Mouse (Mus musculus) lung, adult 2 months (tissue): ENCODE results near the gene Kynu. TPM values are rescaled to one million over a fixed set of nuclear protein-coding genes. Genes with fewer than 3 reads are reported as not detected.
A peak's percentile ranks its signal among the peaks of the same experiment; 100 is the strongest.

Experiments
- DNase-seq: peaks from one replicate; pipeline ENCODE4 v3.0.0; 2022
- H3K4me1 ChIP-seq: fragments of 200-500 bp; 2 replicates; pipeline ENCODE4 v1.6.1; 2011; ENCODE audit warnings: low read length; ENCODE audit not compliant: control insufficient read depth, insufficient read depth
- H3K4me3 ChIP-seq: fragments of 200-500 bp; replicated peaks from 2 replicates; pipeline ENCODE3; 2011; ENCODE audit warnings: low read depth, mild to moderate bottlenecking, control low read depth, low read length; ENCODE audit errors: extremely low read depth
- CTCF ChIP-seq: fragments of 200-500 bp; IDR thresholded peaks from 2 replicates; pipeline ENCODE4 v1.5.1; 2011; ENCODE audit warnings: mild to moderate bottlenecking, low read length, control low read depth; ENCODE audit not compliant: insufficient read depth
- POLR2A ChIP-seq: fragments of 200-500 bp; IDR thresholded peaks from 2 replicates; pipeline ENCODE4 v1.6.1; 2011; ENCODE audit warnings: low read depth, mild to moderate bottlenecking, control low read depth, low read length, borderline replicate concordance; ENCODE audit errors: extremely low read depth
- WGBS: fragments of 180-500 bp; shearing (Covaris S2); methylation state at CpG from one replicate; pipeline ENCODE4 v1.1.7; 2018; 5-methylcytosine and 5-hydroxymethylcytosine counted together
- polyA plus RNA-seq: library from polyadenylated mRNA; depleted of rRNA; stranded (reverse); fragments of >200 nt; gene quantifications from 2 replicates; pipeline ENCODE4 v1.2.3, GENCODE M21; 2012

Gene Kynu
- polyA plus RNA-seq, 1 experiment: 0.85 TPM

DNA sequence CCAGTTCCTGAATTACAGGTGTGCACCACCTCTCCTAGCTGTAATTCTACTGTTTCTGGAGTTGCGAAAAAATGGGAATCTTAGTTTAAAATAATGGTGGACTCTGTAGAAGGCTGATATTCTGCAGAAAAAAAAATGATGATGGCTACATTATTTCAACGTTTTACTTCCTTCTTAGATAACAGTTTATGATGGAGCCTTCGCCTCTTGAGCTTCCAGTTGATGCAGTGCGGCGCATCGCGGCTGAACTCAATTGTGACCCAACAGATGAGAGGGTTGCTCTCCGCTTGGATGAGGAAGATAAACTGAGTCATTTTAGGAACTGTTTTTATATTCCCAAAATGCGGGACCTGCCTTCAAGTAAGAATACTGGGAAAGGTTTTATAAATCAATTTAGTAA lies 7.7 kb downstream of the Kynu start:
- no peak for DNase-seq
- TF ChIP-seq POLR2A: no peak
- no peak for TF ChIP-seq CTCF
- Histone ChIP-seq H3K4me3 (no peak overlapping the region), H3K4me1 (no peaks in the 10 kb centered on the region)
- WGBS: 88% methylated on average over 9 of the region's 9 CpGs

DNA sequence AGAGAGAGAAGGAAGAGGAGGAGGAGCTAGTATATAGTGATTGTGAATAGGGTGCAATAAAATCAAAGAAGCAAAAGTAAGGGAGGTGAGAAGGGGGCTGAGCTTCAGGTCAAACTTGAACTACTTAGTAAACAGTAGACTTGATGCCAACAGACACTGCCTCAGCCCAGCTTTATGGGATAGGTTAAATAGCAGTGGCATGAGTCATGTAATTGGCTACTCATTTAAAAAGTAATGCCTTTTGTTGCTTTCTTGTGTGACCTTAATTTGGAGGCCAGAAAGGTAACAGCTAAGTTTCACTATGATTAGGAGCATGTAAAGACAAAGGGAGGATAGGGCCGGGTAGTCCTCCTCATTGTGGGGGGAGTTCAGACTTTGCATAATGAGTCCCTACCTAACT lies 13.3 kb downstream of the Kynu start:
- 67% methylated on average over 1 of the region's 1 CpGs for WGBS
- DNase-seq: no peak
- TF ChIP-seq CTCF: no peak
- TF ChIP-seq POLR2A: no peak

DNA sequence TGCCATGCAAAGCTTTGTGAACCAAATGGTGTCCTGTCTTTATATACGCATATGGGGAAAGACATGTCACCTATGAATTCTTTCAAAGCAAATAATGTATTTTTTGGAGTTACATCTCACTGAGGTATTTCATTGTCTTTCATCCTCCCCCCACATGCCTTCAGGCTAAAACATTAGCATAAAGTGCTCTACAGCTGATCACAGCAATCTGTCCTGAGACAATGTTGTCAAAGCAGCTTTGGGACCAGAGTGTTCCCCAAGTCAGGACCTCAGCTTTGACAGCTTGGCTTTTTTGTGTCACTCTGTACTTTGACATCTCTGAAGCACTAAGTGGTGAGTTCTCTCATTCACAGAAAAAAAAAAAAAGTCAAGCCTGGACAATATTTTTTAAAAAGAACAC lies 18.4 kb downstream of the Kynu start:
- no peak for DNase-seq
- Histone ChIP-seq H3K4me3 (no peak overlapping the region), H3K4me1 (no peaks in the 10 kb centered on the region)
- WGBS: 96% methylated on average over 1 of the region's 1 CpGs
- no peak for TF ChIP-seq POLR2A
- TF ChIP-seq CTCF: no peak

More for the DNA sequence above, 13.3 kb downstream of the Kynu start:
- Histone ChIP-seq H3K4me1 (no peaks in the 10 kb centered on the region), H3K4me3 (no peak overlapping the region)

DNA sequence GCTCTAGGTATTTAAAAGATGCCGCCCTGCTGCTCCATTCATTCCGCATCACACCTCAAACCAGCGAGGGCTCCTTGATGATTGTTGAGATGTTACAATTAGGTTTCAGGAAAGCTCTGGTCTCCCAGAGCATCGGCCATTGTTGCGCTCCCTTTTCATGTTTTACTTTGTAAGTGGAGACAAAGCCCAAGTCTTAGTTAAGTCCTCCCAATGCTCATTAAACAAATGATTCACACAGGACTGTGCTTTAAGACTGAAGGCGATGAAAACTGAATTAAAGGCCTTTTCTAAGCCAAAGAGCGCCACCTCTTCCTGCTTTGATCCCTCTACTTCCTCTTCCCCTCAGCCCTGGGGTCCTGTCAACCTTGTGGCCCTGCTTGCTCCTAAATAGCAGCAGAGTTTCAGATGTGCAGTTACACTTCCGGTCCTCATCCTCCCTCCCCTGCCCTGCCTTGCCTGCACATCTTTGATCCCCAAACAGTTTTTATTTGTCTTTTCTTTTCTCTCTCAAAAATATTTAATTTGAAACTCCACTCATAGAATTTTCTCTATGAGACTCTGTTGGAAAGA lies 28.2 kb downstream of the Kynu start:
- 74% methylated on average over 8 of the region's 8 CpGs for WGBS
- no peak overlapping the region for H3K4me3 ChIP-seq
- no peak for DNase-seq
- no peaks in the 10 kb centered on the region for H3K4me1 ChIP-seq
- TF ChIP-seq CTCF (no peak), POLR2A (no peak)

DNA sequence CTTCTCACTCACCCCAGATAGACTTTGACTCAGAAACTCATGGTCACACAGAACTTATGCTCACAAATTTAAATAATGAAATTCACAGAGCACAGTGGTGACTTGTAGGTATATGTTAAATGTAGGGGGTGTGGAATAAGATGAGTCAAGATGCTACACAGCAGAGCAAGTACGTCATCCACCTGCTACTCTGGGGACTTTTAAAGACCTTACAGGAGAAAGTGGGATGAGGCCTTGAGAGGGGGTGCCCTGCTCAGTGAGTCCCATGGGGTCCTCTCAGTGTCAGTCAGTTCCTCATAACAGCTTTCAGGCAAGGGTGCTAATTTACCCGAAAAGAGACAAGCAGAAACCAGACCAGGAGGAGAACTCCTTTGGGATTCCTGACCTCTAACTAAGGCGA lies 30.4 kb downstream of the Kynu start:
- H3K4me1 ChIP-seq: no peaks in the 10 kb centered on the region
- DNase-seq: no peak
- WGBS: 79% methylated on average over 3 of the region's 3 CpGs
- TF ChIP-seq CTCF: no peak
- TF ChIP-seq POLR2A: no peak
- H3K4me3 ChIP-seq: no peak overlapping the region

DNA sequence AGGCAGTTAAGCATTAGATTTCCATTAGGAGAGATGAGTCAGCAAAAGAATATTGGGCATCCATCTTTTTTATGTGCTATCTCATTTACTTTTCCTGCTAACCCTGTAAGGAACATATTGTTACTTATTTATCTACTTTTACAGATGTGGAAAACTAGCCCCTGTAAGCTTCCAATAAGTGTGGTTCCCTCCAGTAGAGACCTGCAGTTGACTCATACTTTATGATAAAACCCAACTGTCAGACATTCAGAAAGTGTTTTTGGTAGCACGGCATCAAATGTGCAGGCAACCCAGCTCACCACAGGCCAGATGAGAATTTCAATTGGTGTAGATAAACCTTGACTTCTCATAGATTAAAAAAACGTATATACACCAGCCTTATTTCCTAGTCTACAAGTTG lies 32.7 kb downstream of the Kynu start:
- 53% methylated on average over 2 of the region's 2 CpGs for WGBS
- no peak for TF ChIP-seq POLR2A
- TF ChIP-seq CTCF: no peak
- H3K4me1 ChIP-seq: no peaks in the 10 kb centered on the region
- DNase-seq: no peak
- no peak overlapping the region for H3K4me3 ChIP-seq

DNA sequence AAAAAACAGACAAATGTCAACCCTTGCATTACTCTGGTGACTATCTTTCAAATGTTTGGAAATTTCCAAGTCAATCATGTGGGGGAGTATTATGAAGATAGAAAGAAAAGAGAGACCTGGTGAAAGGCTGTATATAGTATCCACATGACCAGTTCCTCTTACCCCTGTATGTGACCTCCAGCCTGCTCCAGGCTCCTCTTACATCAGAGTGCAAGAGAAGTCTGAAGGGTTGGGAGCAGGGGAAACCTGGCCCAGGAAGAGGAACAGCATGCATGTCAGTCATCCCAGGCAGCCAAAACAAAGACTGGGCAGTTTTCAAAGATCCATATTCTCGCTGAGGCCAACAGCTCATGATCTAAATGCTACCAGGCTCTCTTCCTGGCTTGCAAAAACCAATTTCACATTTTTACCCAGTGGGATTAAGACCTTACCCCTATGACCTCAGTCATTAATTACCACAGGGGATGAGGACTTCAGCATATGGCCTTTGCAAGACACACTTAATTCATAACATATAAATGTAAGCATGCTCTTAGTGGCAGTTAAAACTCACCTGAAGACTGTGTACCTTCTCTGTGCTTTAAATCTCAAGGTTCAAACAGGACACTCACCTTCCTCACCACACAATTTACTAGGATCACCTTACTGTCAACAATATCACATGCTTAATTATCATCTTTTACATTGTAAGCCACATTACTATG lies 37.0 kb downstream of the Kynu start:
- TF ChIP-seq CTCF (no peak), POLR2A (no peak)
- no peak for DNase-seq

DNA sequence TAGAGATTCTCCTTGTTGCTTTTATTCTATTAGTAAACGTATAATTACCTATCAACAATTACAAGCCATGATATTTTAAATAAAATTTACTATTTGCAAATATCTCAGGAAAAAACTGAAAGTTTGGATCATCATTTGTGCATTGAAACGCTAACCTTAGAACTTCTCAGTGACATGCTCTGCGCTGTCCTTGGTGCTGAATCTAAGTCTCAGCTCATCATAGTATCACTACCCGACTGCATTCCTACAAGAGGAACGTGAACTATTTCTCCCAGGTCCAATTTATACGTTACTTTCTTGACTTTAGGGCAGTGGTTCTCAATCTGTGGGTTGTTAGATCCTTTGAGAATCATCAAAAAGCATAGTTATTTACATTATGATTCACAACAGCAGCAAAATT lies 58.4 kb downstream of the Kynu start:
- no peak for TF ChIP-seq POLR2A
- no peak for TF ChIP-seq CTCF
- Histone ChIP-seq H3K4me1 (no peaks in the 10 kb centered on the region), H3K4me3 (no peak overlapping the region)
- DNase-seq: no peak
- 6% methylated on average over 6 of the region's 6 CpGs for WGBS

More for the DNA sequence above, 37.0 kb downstream of the Kynu start:
- WGBS: 68% methylated on average over 1 of the region's 1 CpGs
- H3K4me1 ChIP-seq: no peaks in the 10 kb centered on the region
- H3K4me3 ChIP-seq: no peak overlapping the region

DNA sequence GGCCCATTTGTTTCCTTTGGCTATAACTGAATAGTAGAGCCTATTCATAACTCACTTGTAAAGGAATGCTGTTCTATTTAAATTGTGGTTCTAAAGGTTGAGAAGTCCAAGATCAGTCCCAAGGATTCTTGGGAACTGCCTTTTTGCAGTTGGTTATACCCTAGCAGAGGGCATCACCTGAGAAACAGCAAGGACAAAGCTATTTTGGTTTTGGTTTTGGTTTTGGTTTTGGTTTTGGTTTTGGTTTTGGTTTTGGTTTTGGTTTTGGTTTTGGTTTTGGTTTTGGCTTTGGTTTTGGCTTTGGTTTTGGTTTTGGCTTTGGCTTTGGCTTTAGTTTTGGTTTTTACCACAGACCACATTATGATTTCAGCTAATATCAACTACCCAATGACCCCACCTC lies 66.0 kb downstream of the Kynu start:
- no peak for DNase-seq
- Histone ChIP-seq H3K4me1 (no peaks in the 10 kb centered on the region), H3K4me3 (no peak overlapping the region)
- no peak for TF ChIP-seq POLR2A
- TF ChIP-seq CTCF: no peak

DNA sequence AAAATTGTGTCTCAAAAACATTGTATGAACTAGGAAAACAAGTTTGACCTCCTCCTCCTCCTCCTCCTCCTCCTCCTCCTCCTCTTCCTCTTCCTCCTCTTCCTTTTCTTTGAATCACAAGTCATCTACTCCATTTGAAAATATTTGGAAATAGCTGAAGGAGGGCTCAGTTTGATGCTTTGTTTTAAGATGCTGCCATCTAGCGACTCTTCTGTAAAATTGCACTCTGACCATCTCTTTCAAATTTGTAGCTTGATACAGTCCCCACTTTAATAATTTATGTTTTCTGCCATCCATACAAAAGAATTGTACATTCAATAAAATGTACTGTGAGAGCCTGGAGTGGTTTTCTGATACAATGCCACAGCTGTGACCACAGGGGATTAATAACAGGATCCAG lies 67.7 kb downstream of the Kynu start:
- H3K4me3 ChIP-seq: no peak overlapping the region
- WGBS: 0% methylated on average over 1 of the region's 1 CpGs
- no peaks in the 10 kb centered on the region for H3K4me1 ChIP-seq
- DNase-seq: no peak
- TF ChIP-seq CTCF (peak; percentile 23; the same call in 1 of the 2 replicates), POLR2A (no peak)

DNA sequence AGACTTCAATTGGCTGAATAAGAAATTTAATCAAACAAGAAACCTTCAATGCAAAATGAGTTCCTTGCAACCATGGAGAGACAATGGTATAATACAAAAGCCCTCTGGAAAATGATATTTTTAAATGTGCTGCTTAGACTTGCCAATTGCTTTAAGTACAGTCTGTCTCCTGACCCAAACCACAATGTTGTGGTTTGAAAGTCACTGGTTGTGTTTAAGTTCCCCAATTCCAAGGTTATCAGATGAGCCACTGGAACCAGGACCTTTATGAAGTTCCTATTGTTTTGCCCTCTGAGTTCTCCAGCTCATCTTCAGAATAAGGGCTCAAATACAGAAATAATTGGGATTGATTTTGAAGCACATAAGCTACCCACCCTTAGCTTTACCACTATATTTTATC lies 76.7 kb downstream of the Kynu start:
- no peak for TF ChIP-seq CTCF
- TF ChIP-seq POLR2A: no peak
- DNase-seq: no peak

More for the DNA sequence above, 76.7 kb downstream of the Kynu start:
- no peak overlapping the region for H3K4me3 ChIP-seq
- H3K4me1 ChIP-seq: no peaks in the 10 kb centered on the region
